Mouse (Mus musculus) fat pad, adult 2 months (tissue): ENCODE results near the gene Usp50.

Experiments used
- DNase-seq: peaks from one replicate; pipeline ENCODE4 v3.0.0-alpha.2; 2011; ENCODE audit warnings: low read depth, low spot score; ENCODE audit errors: extremely low read depth

Usp50 gene

GRCm38 (mm10) chr2:126743389-126743788 is 39.9 kb downstream of the Usp50 start:
- no peak for DNase-seq

GRCm38 (mm10) chr2:126740314-126740713 is 43.0 kb downstream of the Usp50 start:
- DNase-seq, result no peak

GRCm38 (mm10) chr2:126735339-126736073 is 47.8 kb downstream of the Usp50 start:
- no peak for DNase-seq

GRCm38 (mm10) chr2:126730502-126730901 is 52.8 kb downstream of the Usp50 start:
- DNase-seq, result no peak

- DNase-seq, result no peak
These were observed 54.1 kb downstream of the Usp50 start for GRCm38 (mm10) chr2:126729207-126729606.

- DNase-seq, result no peak
These were observed 70.3 kb downstream of the Usp50 start for GRCm38 (mm10) chr2:126712950-126713349.

GRCm38 (mm10) chr2:126712526-126712925 is 70.7 kb downstream of the Usp50 start:
- no peak for DNase-seq

GRCm38 (mm10) chr2:126708361-126708760 is 74.9 kb downstream of the Usp50 start:
- no peak for DNase-seq

- DNase-seq, result no peak
These were observed 75.9 kb downstream of the Usp50 start for GRCm38 (mm10) chr2:126707438-126707779.

GRCm38 (mm10) chr2:126706759-126707437 is 76.4 kb downstream of the Usp50 start, which contains the start of gene Usp8:
TSS of gene Usp8 (plus strand) at chr2:126707328.
- peak; percentile 49 for DNase-seq

GRCm38 (mm10) chr2:126695285-126695684 is 88.0 kb downstream of the Usp50 start:
- peak; percentile 59 for DNase-seq

- DNase-seq, result no peak
These were observed 92.0 kb downstream of the Usp50 start for GRCm38 (mm10) chr2:126691290-126691689.

- no peak for DNase-seq
These were observed 100.3 kb downstream of the Usp50 start for GRCm38 (mm10) chr2:126682937-126683336.

GRCm38 (mm10) chr2:126682333-126682732 is 100.9 kb downstream of the Usp50 start:
- no peak for DNase-seq

GRCm38 (mm10) chr2:126677366-126677765 is 105.9 kb downstream of the Usp50 start:
- no peak for DNase-seq

- DNase-seq, result no peak
These were observed 107.2 kb downstream of the Usp50 start, which contains the start of gene Gabpb1 for GRCm38 (mm10) chr2:126676122-126676515. TSS of gene Gabpb1 (minus strand) at chr2:126676337.

GRCm38 (mm10) chr2:126675169-126676121 is 107.8 kb downstream of the Usp50 start:
- no peak for DNase-seq

GRCm38 (mm10) chr2:126674441-126675168 is 108.7 kb downstream of the Usp50 start:
- no peak for DNase-seq

GRCm38 (mm10) chr2:126673317-126674242 is 109.7 kb downstream of the Usp50 start:
- no peak for DNase-seq
